Mouse (Mus musculus) adrenal gland, postnatal 36 days (tissue): ENCODE data around the gene Tceanc. TPM values are rescaled to one million over a fixed set of nuclear protein-coding genes. Genes with fewer than 3 reads are reported as not detected.

Experiments
- DNase-seq, 2 experiments: peaks; one replicate each; pipeline ENCODE4 v3.0.0; 2021; ENCODE audit warnings: mixed read lengths in 1 of 2
- long read RNA-seq, 2 experiments: library from polyadenylated mRNA; stranded (forward); transcript quantifications; one replicate each; pipeline ENCODE4 v2.0.0; 2021; ENCODE audit warnings: borderline sequencing depth in 2 of 2
- total RNA-seq, 2 experiments: library from RNA; stranded (reverse); gene quantifications; 2 replicates each; pipeline ENCODE4 v1.2.3; 2021

The Tceanc gene
- 1 to 10 TPM; 2.2 to 8.8 TPM for total RNA-seq
- long read RNA-seq, experiment 1, full-length matches to known transcripts, result 3 of 3 reads
- long read RNA-seq, experiment 1, partial matches to known transcripts, result 0 of 3 reads
- long read RNA-seq, experiment 1, other reads (novel, unspliced or antisense), result 0 of 3 reads
- long read RNA-seq, experiment 2, result 0 reads

DNA sequence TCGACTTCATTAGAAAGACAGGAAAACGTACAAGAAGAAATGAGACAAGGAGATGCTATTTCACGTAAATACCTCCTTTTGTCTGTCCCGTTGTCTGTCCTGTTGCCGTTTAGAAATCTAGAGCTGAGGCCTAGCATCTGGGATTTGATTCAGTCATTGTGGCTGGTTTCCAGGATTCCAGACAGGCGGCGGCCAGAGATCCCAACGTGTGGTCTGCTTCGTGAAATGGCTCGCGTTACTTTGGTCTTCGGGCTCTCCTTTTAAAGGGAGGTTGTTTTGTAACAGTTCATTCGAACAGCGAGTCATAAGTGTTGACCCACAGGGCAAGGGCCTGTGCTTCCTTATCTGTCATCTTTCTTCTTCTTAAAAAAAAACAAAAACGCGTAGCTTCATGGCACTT, at the start of gene Tceanc:
Gene Tceanc (minus strand): TSS at position 223 of the 400 bp plus-strand sequence.
- no peak for DNase-seq

- DNase-seq, result no peak
Observed at GRCm38 (mm10) chrX:166565983-166566382, 47.6 kb upstream of the Tceanc start.

GRCm38 (mm10) chrX:166565401-166565800, 47.0 kb upstream of the Tceanc start:
- DNase-seq, result no peak

DNA sequence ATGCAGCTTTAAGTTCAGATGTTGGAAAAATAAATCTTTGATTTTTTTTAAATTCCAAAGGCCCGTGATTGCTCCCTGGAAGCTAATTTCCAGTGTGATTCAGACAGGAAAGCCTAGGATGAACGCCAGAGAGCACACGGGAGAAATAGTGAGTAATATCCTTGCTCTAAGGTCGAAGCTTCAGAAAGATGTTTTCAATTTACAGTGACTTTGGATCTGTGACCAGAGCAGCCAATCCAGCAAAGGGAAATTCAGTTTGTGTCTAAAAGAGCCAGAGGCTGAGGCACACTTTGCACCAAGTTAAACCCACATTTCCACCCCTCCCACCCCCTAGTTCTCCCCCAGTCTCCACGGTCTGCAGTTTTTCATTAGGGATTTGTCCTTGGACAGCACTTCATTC, 46.5 kb upstream of the Tceanc start:
- DNase-seq, result no peak

- DNase-seq, result peak; percentile 25 to 58
Observed at GRCm38 (mm10) chrX:166559333-166559732, 41.0 kb upstream of the Tceanc start.

DNA sequence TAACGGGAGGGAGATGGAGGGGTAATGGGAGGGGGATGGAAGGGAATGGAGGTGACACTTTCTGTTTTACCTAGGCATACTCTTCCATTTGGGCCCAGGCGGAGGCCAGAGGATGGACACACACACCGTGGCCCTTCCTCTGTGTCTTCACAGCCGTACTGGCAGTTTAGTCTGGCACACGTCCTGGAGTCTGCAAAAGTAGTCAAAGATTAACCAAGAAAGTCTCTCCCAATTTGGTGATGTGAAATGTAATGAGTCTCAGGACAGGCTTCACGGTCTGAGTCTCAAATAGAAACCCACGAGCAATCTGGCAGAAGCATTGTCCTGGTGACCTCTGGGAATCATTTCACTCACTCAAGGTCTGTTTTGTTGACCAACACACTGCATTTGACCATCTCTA, 34.0 kb upstream of the Tceanc start:
- no peak for DNase-seq

- DNase-seq, result no peak
Observed at GRCm38 (mm10) chrX:166546495-166546894, 28.1 kb upstream of the Tceanc start.

DNA sequence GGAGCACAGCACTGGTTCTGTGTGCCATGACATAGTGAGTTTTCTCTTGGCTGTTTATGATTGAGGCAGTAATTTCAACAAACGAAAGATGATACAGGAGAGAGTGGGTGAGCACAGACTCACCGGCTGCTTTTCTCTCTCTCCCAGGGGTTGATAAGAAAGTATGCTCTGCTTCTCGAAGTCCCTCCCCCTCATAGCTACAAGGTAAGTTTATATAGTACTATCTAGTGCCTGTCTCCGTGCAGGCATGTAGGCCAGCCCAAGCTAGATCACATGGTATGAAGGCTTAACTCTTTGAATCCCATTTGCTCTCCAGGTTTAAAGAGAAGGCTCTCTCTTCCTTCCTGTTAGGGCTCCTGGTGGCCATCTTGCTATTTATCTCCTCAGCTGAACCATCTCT, 16.8 kb upstream of the Tceanc start:
- no peak for DNase-seq

DNA sequence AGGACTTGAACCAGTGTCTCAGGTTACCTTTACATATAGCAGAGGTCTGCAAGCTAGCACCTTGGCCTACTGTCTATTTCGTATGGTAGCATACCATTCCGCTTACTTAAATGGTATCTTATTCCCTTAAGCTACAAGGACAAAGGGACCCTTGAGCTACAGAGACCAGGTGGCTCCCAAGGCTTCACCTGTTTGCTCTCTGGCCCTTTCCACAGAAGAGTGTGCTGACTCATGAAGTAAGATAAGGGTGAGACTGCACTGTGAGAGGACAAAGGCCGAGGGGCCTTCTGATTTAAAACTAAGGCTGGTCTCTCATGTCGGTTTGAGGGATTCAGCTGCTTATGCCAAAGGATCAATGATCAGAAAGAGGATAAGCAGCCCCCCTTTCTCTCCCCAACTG, 15.1 kb upstream of the Tceanc start:
- DNase-seq, result no peak

DNA sequence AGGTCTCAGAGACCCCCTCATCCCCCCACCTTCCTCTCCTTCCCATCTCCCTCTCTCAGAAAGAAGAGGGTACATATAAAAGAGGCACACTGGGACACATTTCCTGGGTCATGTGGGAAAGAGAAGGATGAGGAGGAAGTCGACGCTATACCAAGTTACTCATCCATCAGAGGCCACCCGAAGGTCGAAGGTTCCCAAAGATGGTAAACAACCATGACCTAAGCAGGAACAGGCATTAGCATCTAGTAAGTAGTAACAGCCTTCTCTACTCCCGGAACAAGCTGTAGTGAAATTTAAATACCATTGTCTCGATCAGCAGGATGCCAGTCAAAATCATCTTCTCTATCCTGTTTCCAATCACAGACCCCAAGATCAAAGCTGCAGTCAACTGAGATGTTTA, 13.3 kb upstream of the Tceanc start:
- DNase-seq, result no peak

DNA sequence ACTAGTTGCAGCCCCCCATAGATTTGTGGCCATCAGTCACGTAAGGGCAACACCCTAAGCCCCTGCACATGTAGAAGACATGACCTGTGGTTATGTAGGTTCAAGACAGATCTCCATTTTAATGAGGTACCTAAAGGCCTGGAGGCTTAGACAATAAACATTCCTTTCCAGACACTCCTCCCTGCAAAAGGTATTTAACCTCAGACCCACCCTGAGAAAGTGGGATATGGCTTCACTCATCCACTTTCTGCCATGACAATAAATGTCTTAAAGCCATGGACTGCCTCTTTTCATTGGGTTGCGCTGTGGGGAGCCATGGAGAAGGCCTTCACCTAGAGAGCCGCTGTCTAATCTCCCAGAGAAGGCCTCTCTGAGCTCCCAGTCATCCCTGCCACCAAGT, 9.8 kb upstream of the Tceanc start:
- DNase-seq, result no peak

DNA sequence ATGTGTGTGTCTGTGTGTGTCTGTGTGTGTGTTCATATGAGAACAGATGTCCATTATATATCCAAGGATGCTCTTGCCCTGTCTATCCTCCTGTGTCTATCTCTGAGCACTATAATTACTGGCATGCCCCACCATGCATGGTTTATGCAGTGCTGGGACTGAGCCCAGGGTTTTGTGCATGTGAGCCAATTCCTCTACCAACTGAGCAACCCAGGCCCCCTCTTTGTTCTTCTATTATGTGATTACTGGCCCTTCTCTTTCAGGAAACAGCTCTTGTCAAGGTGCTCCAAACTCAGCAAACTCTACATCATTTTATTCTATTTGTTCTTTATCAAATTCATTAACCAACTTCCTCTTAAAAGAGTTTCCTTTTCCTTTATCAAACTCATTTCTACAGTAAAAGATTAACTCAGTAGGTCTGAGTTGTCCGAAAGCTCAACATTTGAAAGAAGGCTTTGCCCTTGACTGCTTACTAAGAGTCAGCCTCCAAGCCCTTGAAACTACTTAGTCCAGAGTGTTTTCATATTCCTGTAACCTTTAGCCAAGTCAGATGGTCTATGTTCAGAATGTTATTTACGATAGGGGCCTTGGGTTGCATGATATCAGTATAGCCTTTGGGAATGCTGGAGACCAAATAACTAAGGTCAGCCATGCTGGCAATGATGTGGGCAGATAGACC, 7.4 kb upstream of the Tceanc start:
- DNase-seq, result peak in 1 of 2 experiments; percentile 7

DNA sequence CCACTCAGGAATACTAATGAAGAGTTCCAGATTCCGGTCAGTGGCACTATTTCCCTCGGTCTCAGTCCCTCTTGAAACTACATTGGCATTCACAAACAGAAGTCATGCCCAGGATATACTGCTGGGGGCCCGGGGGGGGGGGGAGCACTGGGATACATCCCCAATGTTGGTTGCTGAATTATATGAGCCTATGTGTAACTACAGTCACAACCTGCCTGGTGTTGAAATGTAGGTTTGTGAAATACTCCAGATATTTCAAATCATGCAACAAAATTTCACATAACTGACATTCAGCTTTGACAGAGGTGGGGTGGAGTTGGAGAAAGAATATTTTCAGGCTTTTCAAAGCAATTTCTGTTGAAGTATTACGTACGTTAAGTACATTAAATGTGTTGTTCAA, 2.4 kb upstream of the Tceanc start:
- no peak for DNase-seq

GRCm38 (mm10) chrX:166516631-166517030, 1.7 kb downstream of the Tceanc start:
- peak; percentile 43 to 58 for DNase-seq

GRCm38 (mm10) chrX:166515923-166516322, 2.4 kb downstream of the Tceanc start:
- no peak for DNase-seq

DNA sequence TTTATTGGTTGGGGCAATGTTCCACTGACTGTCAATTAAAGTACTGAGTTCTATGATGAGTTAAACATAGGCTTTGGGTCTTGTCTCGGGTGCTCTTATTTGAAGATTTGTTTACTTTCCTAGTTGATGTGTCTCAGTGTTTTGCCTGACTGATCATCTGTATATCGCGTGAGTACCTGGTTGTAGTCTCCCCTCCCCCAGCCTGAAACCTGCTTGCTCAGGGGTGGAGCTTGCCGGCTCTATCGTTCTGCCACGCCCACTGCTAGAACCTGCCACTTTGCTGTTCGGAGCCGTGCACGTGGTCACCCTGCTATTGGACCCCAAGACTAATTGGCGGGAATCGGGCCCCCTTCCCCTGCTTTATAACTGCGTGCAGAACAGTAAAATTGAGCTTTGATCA, 4.3 kb downstream of the Tceanc start:
- DNase-seq, result peak in 1 of 2 experiments; percentile 21

GRCm38 (mm10) chrX:166512071-166512470, 6.3 kb downstream of the Tceanc start:
- DNase-seq, result no peak

DNA sequence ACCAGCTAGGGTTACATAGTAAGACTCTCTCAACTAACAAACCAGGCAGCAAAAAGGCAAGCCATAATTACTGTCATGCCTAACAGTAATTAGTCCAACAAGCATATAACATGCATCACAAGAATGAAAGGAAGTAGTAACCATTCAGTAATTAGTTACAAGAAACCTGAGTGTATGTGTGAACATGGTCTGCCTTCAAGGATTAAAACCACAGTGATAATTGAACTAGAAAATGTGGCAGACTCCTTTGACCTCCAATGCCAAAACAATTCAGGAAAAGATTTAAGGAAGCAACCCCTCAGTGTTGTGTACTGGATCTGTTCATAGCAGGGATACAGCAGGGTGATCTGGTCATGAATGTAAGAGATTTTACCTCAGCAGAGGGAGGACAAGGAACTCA, 7.3 kb downstream of the Tceanc start:
- no peak for DNase-seq

- DNase-seq, result peak; percentile 93 to 94
Observed at GRCm38 (mm10) chrX:166509761-166510738, 8.3 kb downstream of the Tceanc start.

DNA sequence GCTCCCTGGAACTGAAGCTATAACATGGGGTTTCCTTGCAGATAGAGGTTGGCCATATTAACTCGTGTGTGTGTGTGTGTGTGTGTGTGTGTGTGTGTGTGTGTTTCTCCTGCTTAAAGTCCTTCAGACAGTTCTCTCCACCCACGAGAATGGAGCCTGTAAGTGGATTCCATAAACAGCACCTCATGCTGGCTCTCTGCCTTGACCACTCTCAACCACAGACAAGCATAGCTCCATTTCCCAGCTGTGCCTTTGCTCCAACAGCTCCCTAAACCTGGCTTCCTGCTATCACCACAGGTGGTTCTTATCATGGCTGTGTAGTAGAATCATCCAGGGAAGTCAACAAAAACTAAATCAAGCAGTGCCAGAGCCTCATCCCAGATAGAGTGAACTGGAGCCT, 13.9 kb downstream of the Tceanc start:
- no peak for DNase-seq

GRCm38 (mm10) chrX:166499496-166500190, 18.7 kb downstream of the Tceanc start:
- DNase-seq, result no peak

GRCm38 (mm10) chrX:166497771-166498170, 20.6 kb downstream of the Tceanc start:
- DNase-seq, result no peak
